Mouse (Mus musculus): Measurements from ENCODE around the gene Gli1.

DNA sequence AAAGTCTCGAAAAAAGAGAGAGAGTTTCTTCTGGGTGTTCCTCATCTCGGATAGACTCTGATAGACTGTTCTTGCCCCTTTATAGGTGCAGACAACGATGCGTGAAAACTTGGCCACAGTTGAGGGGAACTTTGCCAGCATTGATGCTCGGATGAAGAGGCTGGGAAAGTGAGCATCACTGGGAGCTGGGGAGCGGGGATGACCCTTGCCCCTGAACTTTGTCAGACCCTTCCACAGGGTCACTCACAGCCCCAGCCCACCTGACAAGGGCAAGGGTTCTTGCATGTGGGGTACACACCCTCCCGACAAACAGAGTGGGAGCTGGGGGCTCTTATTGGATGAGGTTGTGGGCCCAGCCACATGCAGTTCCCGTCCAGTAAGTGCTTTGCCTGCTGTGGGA, 60.5 kb downstream of the Gli1 start:
- TF ChIP-seq EP300 (IDR thresholded peaks at IDR 0.05; ENCODE audit: low read depth) (no peak), CTCF (IDR thresholded peaks at IDR 0.05; ENCODE audit: low read depth) (no peak)

Data from heart, postnatal 0 days (tissue).